Mouse (Mus musculus): ENCODE measurements around the gene Zdhhc19. TPM values are rescaled to one million over a fixed set of nuclear protein-coding genes. Genes with fewer than 3 reads are reported as not detected.

Zdhhc19 gene
- polyA plus RNA-seq, 1 experiment = not detected

DNA sequence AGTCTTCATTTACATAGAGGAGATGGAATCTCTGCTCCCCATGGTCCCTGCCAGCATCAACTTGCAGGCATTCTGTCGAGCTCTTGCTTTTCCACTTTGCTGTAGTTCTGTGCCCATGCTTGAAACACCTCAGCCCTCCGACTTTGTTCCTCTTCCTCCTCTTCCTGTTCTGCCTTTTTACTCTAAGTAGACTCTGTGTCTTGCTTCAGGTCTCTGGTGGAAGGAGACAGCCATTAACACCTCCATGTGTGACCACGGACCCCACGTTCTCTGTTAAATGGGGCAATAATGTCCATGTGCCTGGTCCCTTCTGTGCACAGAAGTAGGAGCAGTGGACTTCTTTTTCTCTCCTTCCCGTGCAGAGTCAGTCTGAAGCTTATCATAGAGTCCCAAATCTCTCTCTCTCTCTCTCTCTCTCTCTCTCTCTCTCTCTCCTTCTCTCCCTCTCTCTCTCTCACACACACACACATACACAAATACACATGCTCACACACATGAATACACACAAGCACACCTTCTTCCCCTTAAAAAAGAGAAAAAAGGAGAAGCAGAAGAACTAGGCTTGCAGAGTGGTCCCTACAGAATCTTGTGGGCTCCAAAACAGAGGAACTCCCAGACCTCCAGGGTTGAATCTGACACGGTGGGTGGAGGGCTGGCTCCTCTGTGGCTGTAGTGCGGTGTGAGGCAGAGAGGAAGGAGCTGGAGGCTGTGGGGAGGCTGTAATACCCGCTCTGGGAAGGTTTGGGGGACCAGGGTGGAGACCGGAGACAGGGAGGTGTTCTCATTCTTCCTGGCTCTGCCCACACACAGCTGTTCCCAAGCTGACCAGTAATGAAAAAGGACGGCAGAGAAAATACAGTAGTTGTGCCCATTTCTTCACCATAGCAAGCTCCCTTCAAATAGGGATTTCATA lies 51.3 kb downstream of the Zdhhc19 start:
- TF ChIP-seq CTCF (IDR thresholded peaks at IDR 0.05; ENCODE audit: borderline replicate concordance, insufficient read depth, low read depth, low read length) (no peak), POLR2A (IDR thresholded peaks at IDR 0.05; ENCODE audit: borderline replicate concordance, insufficient read depth, low read length) (no peak)
- WGBS = 66% methylated on average over 10 of the region's 10 CpGs
- no peaks in the 10 kb centered on the region; the same call in 1 of the 2 replicates for H3K27me3 ChIP-seq (ENCODE audit: control insufficient read depth, insufficient read depth, low read length)
- no peaks in the 10 kb centered on the region for H3K4me1 ChIP-seq (ENCODE audit: control insufficient read depth, insufficient read depth, low read length)
- H3K4me3 ChIP-seq (replicated peaks; ENCODE audit: insufficient read depth, low read depth, low read length) = no peak overlapping the region
- DNase-seq = no peak
- no peak overlapping the region for H3K27ac ChIP-seq (ENCODE audit: insufficient read depth, low read length)

DNA sequence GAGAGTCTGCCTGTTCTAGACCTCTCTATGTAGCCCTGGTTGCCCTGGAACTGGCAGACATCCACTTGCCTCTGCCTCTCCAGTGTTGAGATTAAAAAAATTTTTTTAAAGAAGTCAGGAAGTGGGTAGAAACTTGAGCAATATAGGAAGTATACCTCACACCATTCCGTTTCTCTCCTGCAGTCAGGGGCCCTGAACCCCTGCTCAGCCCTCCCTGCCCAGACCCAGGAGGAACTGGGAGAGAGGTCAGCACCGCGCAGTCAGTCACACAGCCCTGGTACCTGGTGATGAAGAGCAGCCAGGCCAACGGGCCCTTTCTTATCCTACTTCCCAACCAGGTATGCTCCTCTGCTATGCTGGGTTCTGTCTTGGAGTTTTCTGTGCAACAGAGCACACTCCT lies 54.0 kb downstream of the Zdhhc19 start:
- H3K27me3 ChIP-seq (ENCODE audit: control insufficient read depth, insufficient read depth, low read length) = no peaks in the 10 kb centered on the region; the same call in 1 of the 2 replicates
- no peak overlapping the region for H3K4me3 ChIP-seq (replicated peaks; ENCODE audit: insufficient read depth, low read depth, low read length)
- DNase-seq = no peak
- TF ChIP-seq POLR2A (IDR thresholded peaks at IDR 0.05; ENCODE audit: borderline replicate concordance, insufficient read depth, low read length) = no peak
- TF ChIP-seq CTCF (IDR thresholded peaks at IDR 0.05; ENCODE audit: borderline replicate concordance, insufficient read depth, low read depth, low read length) = no peak
- WGBS = 96% methylated on average over 4 of the region's 4 CpGs
- H3K27ac ChIP-seq (ENCODE audit: insufficient read depth, low read length) = no peak overlapping the region
- H3K4me1 ChIP-seq (ENCODE audit: control insufficient read depth, insufficient read depth, low read length) = no peaks in the 10 kb centered on the region

DNA sequence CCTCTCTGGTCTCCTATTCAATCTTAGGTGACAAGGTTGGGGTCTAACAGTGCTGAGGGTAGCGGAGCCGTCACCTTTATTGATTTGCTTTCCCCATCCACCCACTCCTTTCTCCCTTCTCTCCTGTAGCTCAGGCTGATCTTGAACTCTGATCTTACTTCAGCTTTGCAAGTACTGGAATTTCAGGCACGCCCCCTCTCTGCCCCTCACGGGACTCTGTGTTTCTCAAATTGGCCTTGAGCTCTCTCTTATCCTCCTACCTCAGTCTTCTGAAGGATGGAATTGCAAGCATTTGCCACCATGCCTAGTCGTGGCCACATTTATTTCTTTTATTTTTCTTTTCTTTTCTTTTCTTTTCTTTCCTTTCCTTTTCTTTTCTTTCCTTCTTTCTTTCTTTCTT lies 54.4 kb downstream of the Zdhhc19 start:
- Histone ChIP-seq H3K27me3 (ENCODE audit: control insufficient read depth, insufficient read depth, low read length) (no peaks in the 10 kb centered on the region; the same call in 1 of the 2 replicates), H3K4me3 (replicated peaks; ENCODE audit: insufficient read depth, low read depth, low read length) (no peak overlapping the region), H3K4me1 (ENCODE audit: control insufficient read depth, insufficient read depth, low read length) (no peaks in the 10 kb centered on the region), H3K27ac (ENCODE audit: insufficient read depth, low read length) (no peak overlapping the region)
- TF ChIP-seq CTCF (IDR thresholded peaks at IDR 0.05; ENCODE audit: borderline replicate concordance, insufficient read depth, low read depth, low read length) (no peak), POLR2A (IDR thresholded peaks at IDR 0.05; ENCODE audit: borderline replicate concordance, insufficient read depth, low read length) (no peak)
- DNase-seq = no peak
- WGBS = 84% methylated on average over 5 of the region's 5 CpGs

DNA sequence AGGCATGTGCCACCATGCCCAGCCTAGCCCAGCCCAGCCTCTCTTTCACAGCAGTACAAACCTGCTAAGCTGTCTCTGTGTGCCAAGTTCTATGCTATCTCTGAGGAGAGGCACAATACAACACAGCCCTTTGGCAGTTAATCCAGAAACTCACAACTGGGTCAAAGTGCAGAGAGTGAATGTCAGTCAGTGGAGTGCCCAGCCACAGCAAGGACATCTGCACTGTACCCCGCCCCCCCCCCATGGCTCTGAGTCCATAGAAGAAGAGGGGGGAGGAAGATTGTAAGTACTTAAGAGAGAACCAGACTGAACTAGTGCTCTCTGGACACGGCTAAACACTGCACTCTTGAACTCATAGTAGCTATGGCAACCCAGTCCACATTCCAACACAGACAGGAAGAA lies 55.3 kb downstream of the Zdhhc19 start:
- no peak for DNase-seq
- H3K4me3 ChIP-seq (replicated peaks; ENCODE audit: insufficient read depth, low read depth, low read length) = no peak overlapping the region
- TF ChIP-seq POLR2A (IDR thresholded peaks at IDR 0.05; ENCODE audit: borderline replicate concordance, insufficient read depth, low read length) (no peak), CTCF (IDR thresholded peaks at IDR 0.05; ENCODE audit: borderline replicate concordance, insufficient read depth, low read depth, low read length) (no peak)
- no peaks in the 10 kb centered on the region; the same call in 1 of the 2 replicates for H3K27me3 ChIP-seq (ENCODE audit: control insufficient read depth, insufficient read depth, low read length)
- WGBS = 53% methylated on average over 2 of the region's 2 CpGs
- no peak overlapping the region for H3K27ac ChIP-seq (ENCODE audit: insufficient read depth, low read length)
- H3K4me1 ChIP-seq (ENCODE audit: control insufficient read depth, insufficient read depth, low read length) = no peaks in the 10 kb centered on the region

DNA sequence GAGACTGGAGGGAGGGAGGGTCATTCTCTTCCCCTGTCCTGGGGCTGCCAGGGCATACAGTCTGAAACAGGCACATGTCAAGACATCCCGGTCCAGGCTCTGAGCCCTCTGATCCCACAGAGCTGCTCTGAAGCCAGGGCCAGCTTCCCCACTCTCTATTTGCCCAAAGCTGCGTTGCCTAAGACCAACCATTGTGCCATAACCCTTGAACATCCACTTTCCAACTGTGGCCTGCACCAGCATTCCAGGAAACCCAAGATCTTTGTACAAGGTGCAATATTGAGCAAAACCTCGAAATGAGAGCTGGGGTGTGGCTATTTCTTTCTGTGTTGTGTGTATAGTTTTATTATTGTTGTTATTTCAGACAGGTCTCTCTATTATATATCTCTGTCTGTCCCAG lies 59.5 kb downstream of the Zdhhc19 start:
- 58% methylated on average over 3 of the region's 3 CpGs for WGBS
- no peak overlapping the region for H3K27ac ChIP-seq (ENCODE audit: insufficient read depth, low read length)
- no peak for DNase-seq
- H3K4me1 ChIP-seq (ENCODE audit: control insufficient read depth, insufficient read depth, low read length) = no peaks in the 10 kb centered on the region
- no peak overlapping the region for H3K4me3 ChIP-seq (replicated peaks; ENCODE audit: insufficient read depth, low read depth, low read length)
- TF ChIP-seq CTCF (IDR thresholded peaks at IDR 0.05; ENCODE audit: borderline replicate concordance, insufficient read depth, low read depth, low read length) (no peak), POLR2A (IDR thresholded peaks at IDR 0.05; ENCODE audit: borderline replicate concordance, insufficient read depth, low read length) (no peak)
- no peaks in the 10 kb centered on the region for H3K27me3 ChIP-seq (ENCODE audit: control insufficient read depth, insufficient read depth, low read length)

DNA sequence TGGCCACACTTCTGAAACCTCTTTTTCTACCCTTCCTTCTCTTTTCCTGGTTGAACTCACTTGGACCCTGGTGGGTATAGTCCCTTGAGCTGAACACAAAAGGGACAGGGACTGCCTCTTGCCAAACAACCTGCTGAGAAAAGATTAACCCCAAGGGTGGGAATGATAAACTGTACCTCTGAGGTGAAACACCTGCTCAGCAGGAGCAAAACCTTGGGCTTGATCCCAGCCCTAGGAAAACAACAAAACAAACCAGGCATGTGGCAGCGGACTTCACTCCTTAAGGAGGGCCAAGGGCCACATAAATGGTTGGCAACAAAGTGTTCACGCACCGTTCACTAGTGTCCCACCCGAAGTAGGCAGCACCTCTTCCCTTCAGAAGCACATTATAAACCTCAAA lies 63.4 kb downstream of the Zdhhc19 start:
- H3K4me1 ChIP-seq (ENCODE audit: control insufficient read depth, insufficient read depth, low read length) = no peaks in the 10 kb centered on the region
- WGBS = 77% methylated on average over 4 of the region's 4 CpGs
- no peaks in the 10 kb centered on the region for H3K27me3 ChIP-seq (ENCODE audit: control insufficient read depth, insufficient read depth, low read length)
- TF ChIP-seq CTCF (IDR thresholded peaks at IDR 0.05; ENCODE audit: borderline replicate concordance, insufficient read depth, low read depth, low read length) (no peak), POLR2A (IDR thresholded peaks at IDR 0.05; ENCODE audit: borderline replicate concordance, insufficient read depth, low read length) (no peak)
- DNase-seq = no peak
- no peak overlapping the region for H3K4me3 ChIP-seq (replicated peaks; ENCODE audit: insufficient read depth, low read depth, low read length)
- H3K27ac ChIP-seq (ENCODE audit: insufficient read depth, low read length) = no peak overlapping the region

DNA sequence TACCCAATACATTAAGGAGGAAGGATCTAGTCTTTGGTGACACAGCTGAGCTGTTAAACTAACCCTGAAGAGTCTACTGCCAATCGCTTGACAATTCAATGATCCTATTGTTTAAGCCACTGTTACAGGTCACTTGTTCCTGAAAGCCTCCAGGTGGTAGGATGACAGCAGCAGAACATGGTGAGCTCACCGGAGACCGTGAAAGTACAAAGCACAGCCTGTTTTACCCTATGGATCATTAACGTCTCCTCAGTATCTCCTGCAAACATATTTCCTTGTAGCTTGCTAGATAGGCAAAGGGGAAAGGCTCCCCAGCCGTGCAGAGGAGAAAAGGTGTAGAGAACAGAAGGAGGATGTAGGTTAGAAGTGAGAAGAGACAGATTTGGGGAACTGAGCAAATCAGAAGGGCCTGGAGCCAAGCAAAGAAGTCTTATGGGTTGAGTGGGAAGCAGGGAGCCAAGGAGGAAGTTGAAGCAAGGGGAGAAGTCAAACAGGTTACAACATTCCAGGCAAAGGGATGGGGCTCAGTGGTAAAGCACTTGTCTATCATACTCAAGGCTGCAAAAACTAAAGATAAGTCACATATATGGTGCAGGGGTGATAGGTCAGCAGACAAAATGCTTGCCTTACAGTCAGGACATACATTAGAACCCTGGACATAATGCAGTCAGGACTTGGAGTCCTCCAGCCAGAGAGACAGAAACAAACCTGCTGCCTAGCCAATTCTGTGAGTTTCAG lies 67.2 kb downstream of the Zdhhc19 start:
- Histone ChIP-seq H3K4me3 (replicated peaks; ENCODE audit: insufficient read depth, low read depth, low read length) (no peak overlapping the region), H3K4me1 (ENCODE audit: control insufficient read depth, insufficient read depth, low read length) (no peaks in the 10 kb centered on the region), H3K27ac (ENCODE audit: insufficient read depth, low read length) (no peak overlapping the region), H3K27me3 (ENCODE audit: control insufficient read depth, insufficient read depth, low read length) (no peaks in the 10 kb centered on the region)
- TF ChIP-seq POLR2A (IDR thresholded peaks at IDR 0.05; ENCODE audit: borderline replicate concordance, insufficient read depth, low read length) (no peak), CTCF (IDR thresholded peaks at IDR 0.05; ENCODE audit: borderline replicate concordance, insufficient read depth, low read depth, low read length) (no peak)
- DNase-seq = no peak
- 80% methylated on average over 5 of the region's 5 CpGs for WGBS

All from cerebellum, adult 2 months (tissue).